Mouse (Mus musculus): ENCODE data around the gene Msh2. TPM values are rescaled to one million over a fixed set of nuclear protein-coding genes. Genes with fewer than 3 reads are reported as not detected.

Msh2 gene
- 35.7 TPM for total RNA-seq (2023)

GRCm38 (mm10) chr17:87671890-87672660, at the start of gene Msh2:
Gene Msh2, plus strand, starts transcription at chr17:87672330.

Other genes with a start within 250 kb of the Msh2 start
- 0.91 TPM for gene Stpg4, start 244.6 kb upstream of the Msh2 start, total RNA-seq (2023)
- gene Calm2, start 225.4 kb upstream of the Msh2 start, total RNA-seq (2023) = 319 TPM
- gene Epcam, start 36.4 kb upstream of the Msh2 start, total RNA-seq (2023) = 2.1 TPM
- gene Kcnk12, start 125.7 kb downstream of the Msh2 start, total RNA-seq (2023) = not detected
- not detected for gene Rpl36-ps4, start 248.6 kb downstream of the Msh2 start, total RNA-seq (2023)

Data from CD4-positive naive resting alpha-beta T cell, adult 76 days (primary cell).